Mouse (Mus musculus) fat pad, adult 2 months (tissue): ENCODE results near the gene Lum.

Experiments
- DNase-seq: peaks from one replicate; pipeline ENCODE4 v3.0.0-alpha.2; 2011; ENCODE audit warnings: low read depth, low spot score; ENCODE audit errors: extremely low read depth

Lum gene

GRCm38 (mm10) chr10:97564957-97565856 is at the start of gene Lum:
Gene Lum (plus strand): TSS chr10:97565128.
- no peak for DNase-seq

DNA sequence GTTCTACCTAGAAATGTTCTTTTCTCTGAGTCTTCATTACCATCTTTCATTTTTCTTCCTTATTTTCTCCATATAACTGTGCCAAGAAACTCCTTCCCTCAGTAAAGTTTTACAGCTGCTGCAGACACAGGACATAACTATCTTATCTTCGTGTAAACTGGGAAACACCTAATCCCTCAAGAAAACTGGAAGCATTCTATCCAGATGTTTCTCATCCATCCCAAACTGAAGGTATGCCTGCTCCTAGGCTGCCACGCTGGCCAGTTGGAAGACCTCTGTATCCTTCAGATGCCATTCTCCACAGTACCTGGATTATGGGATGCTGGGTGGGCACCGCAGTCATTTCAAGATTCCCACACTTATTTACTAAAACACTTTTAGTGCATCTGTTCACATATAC is 41.6 kb upstream of the Lum start:
- DNase-seq = no peak

- DNase-seq = no peak
Observed at GRCm38 (mm10) chr10:97535697-97536096, 29.2 kb upstream of the Lum start.

DNA sequence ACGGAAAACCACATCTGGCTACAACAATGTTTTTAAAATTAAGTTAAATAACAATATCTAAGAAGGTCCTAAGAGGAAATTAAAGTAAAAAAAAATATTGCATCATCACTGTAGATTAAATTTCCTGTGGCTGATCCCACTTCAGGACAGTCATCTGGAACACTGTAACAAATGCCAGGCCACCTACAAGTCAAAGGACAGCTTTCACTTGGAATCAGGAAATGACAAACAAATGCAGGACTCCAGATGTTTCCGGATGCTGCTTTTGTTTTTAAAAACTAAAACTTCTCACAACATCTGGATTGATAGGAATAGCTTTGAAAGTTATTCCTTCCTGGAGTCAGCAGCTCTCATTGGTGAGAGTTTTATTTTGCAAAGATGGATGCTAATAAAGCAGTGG is 28.0 kb upstream of the Lum start:
- DNase-seq = no peak

GRCm38 (mm10) chr10:97538202-97538601 is 26.7 kb upstream of the Lum start:
- DNase-seq = no peak

DNA sequence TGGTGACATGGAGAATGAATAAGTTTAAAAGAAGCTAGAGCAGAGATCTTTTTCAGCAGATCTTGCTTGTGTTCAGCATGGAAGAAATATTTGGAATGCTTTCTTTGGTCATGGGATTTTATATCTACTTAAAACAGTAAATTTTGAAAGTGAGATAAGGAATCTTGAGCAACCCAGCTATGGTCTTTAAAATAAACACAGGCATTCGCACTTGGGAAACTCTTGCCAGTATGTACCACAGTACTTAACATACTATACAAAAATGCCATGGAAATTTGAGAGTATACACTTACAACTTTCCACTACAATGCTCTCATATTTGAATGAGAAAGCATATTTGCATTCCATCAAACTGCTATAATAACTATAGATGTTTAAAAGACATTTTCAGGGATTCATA is 17.2 kb upstream of the Lum start:
- no peak for DNase-seq

DNA sequence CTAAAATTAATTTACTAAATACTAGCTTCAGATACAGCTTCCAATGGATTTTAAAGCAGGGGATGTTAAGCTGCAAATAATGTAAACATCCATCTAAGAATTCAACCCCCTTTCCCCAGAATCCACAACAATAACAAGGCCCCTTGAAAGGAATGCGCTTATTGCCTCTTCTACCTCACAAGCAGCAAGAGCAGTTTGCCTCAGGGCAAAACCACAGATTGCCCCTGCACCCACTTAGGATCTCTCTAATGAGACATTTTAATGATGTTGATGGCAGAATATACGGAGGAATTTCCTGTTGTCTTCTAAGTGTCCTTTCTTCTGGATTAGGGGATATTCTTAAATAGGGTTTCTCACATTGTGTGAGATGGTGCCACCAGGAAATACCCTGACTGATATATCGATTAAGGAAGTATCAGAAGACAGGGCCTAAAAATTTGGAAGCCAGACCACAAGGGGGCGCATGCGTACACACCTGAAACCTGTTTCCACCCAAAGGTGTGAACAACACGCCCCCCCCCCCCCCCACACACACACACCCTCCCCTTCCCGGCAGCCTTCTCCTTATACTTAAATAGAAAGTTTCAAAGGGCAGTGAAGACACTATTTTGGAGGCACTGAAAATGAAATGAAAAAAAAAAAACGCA is 2.7 kb downstream of the Lum start:
- no peak for DNase-seq

- DNase-seq = no peak
Observed at GRCm38 (mm10) chr10:97582543-97583231, 17.8 kb downstream of the Lum start.

- DNase-seq = no peak
Observed at GRCm38 (mm10) chr10:97584176-97584575, 19.2 kb downstream of the Lum start.

GRCm38 (mm10) chr10:97587159-97587558 is 22.2 kb downstream of the Lum start:
- DNase-seq = no peak

- no peak for DNase-seq
Observed at GRCm38 (mm10) chr10:97589574-97589973, 24.6 kb downstream of the Lum start.

- DNase-seq = no peak
Observed at GRCm38 (mm10) chr10:97591036-97591435, 26.1 kb downstream of the Lum start.

- no peak for DNase-seq
Observed at GRCm38 (mm10) chr10:97591685-97592084, 26.8 kb downstream of the Lum start.

- DNase-seq = no peak
Observed at GRCm38 (mm10) chr10:97595680-97596079, 30.8 kb downstream of the Lum start.

DNA sequence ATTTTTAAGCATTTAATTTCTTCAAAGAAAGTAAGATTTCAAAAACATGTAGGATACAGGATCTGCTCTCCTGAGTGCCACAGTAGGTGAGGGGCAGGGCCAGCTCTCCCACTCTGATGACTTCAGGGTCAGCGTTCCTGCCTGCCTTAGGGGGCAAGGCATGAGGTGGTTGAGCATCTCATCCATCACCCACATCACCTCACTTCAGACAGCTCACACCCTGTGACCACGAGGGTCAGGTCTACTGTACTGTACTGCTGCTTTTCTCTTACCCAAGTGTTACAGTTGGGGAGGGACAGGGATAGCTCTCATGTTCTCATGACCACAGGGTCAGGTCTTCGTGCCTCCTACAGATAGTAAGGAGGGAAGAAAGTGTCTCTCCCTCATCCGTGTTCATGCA is 36.8 kb downstream of the Lum start:
- no peak for DNase-seq

DNA sequence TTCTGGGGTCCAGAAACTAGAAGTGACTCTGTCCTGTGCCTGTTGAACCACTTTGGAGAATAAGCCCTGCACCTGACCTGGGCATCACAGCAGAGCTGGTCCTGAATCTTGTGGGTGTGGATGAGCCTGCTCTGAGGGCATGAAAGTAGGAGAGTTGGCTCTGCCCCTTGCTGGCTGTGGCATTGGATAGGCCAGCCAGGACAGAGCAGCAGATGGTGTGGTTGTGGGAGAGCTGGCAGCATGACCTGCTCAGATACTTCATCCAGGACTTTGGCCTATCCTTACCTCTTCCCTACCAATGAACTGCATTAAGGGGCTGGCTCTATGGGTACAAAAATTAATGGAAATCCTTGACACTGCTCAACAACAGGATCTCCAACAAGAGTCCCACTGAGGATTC is 38.3 kb downstream of the Lum start:
- DNase-seq = no peak

- DNase-seq = no peak
Observed at GRCm38 (mm10) chr10:97606579-97606978, 41.7 kb downstream of the Lum start, which contains the start of gene Kera. Gene Kera (plus strand): TSS chr10:97606879.
